In genomic region chr11:110462975-110463578, GRCm38 (mm10) we compare ENCODE assay signal across 13 mouse cellular contexts.
A peak's percentile ranks its signal among the peaks of the same experiment; 100 is the strongest.
DNase-seq lines count a peak whose midpoint lies in the region; ATAC-seq lines count a peak whose summit lies in the region.
"Had no signal": no experiment of that assay in that cellular context is flagged by ENCODE, and none has a peak within 500 bp of the region (broad histone marks: within the 10 kb centered on the region; RNA-seq: fewer than 3 reads in every experiment).

No protein-coding gene starts in this region.

- H3K27me3 ChIP-seq in midbrain, embryonic 13.5 days, result no peaks in the 10 kb centered on the region
- no peaks in the 10 kb centered on the region for H3K27me3 ChIP-seq in midbrain, embryonic 14.5 days (ENCODE audit: control insufficient read depth, insufficient read depth, low read length)
- no peaks in the 10 kb centered on the region for H3K27me3 ChIP-seq in liver, embryonic 15.5 days

- no peak for ATAC-seq in midbrain, embryonic 13.5 days
- no peak for ATAC-seq in midbrain, embryonic 14.5 days (ENCODE audit: low FRiP score, low TSS enrichment)
- 0 out of 2 replicates have a peak, but pooled peaks have one; percentile 28 for ATAC-seq in granulocyte monocyte progenitor cell, adult 5-6 weeks (replicated peaks; ENCODE audit: poor library complexity, severe bottlenecking)
- peak; percentile 95 for ATAC-seq in liver, embryonic 15.5 days (ENCODE audit: insufficient read depth)

- no peak overlapping the region for H3K27ac ChIP-seq in midbrain, embryonic 13.5 days
- no peak overlapping the region for H3K27ac ChIP-seq in midbrain, embryonic 14.5 days (replicated peaks; ENCODE audit: low read depth, low read length)
- peak overlapping the region; percentile 94 for H3K27ac ChIP-seq in liver, embryonic 15.5 days (replicated peaks)
- H3K27ac ChIP-seq: limb, embryonic 10.5 days had no signal

- no peak for DNase-seq in midbrain, embryonic 14.5 days
- no peak for DNase-seq in cerebellum, postnatal 25 days
- no peak for DNase-seq in frontal cortex, adult 2 months (ENCODE audit: extremely low spot score in 1 of 2, low spot score in 1 of 2)
- no peak for DNase-seq in ovary, postnatal 14 days (ENCODE audit: low spot score)
- DNase-seq: adrenal gland, adult 8-10 months; gastrocnemius, postnatal 10 days; heart, postnatal 10 days; right cerebral cortex, postnatal 4 days; thymus, adult 2 months had no signal

- 77% methylated on average over 8 of the region's 8 CpGs for WGBS in midbrain, embryonic 13.5 days
- WGBS in midbrain, embryonic 14.5 days, result 73% methylated on average over 8 of the region's 8 CpGs
- WGBS in liver, embryonic 15.5 days (ENCODE audit: insufficient replicate concordance), result 19% methylated on average over 8 of the region's 8 CpGs

- H3K4me3 ChIP-seq in midbrain, embryonic 13.5 days (replicated peaks), result no peak overlapping the region
- H3K4me3 ChIP-seq in midbrain, embryonic 14.5 days (replicated peaks; ENCODE audit: low read depth, low read length), result no peak overlapping the region
- peak overlapping the region; percentile 15 for H3K4me3 ChIP-seq in liver, embryonic 15.5 days (replicated peaks)
- H3K4me3 ChIP-seq: limb, embryonic 10.5 days had no signal

- H3K4me1 ChIP-seq in midbrain, embryonic 13.5 days (replicated peaks), result peaks cover 30% of the 10 kb centered on the region
- H3K4me1 ChIP-seq in midbrain, embryonic 14.5 days (ENCODE audit: control insufficient read depth, insufficient read depth, low read length), result peaks cover 18% of the 10 kb centered on the region; the same call in 1 of the 2 replicates
- peaks cover 66% of the 10 kb centered on the region for H3K4me1 ChIP-seq in liver, embryonic 15.5 days (replicated peaks)

- 0 out of 2 replicates have a peak overlapping the region, but pooled peaks have one; percentile 4 for H3K9ac ChIP-seq in midbrain, embryonic 13.5 days (replicated peaks)
- no peak overlapping the region for H3K9ac ChIP-seq in midbrain, embryonic 14.5 days (replicated peaks; ENCODE audit: low read length)
- H3K9ac ChIP-seq in liver, embryonic 15.5 days, result peak overlapping the region; percentile 43

- H3K4me2 ChIP-seq in midbrain, embryonic 13.5 days (replicated peaks), result no peak overlapping the region
- H3K4me2 ChIP-seq in midbrain, embryonic 14.5 days (ENCODE audit: low read length), result no peak overlapping the region
- H3K4me2 ChIP-seq in liver, embryonic 15.5 days, result peak overlapping the region; percentile 65

- no peaks in the 10 kb centered on the region for H3K36me3 ChIP-seq in midbrain, embryonic 13.5 days
- H3K36me3 ChIP-seq in midbrain, embryonic 14.5 days (ENCODE audit: control insufficient read depth, insufficient read depth, low read length), result no peaks in the 10 kb centered on the region
- H3K36me3 ChIP-seq in liver, embryonic 15.5 days (replicated peaks), result no peaks in the 10 kb centered on the region
- H3K36me3 ChIP-seq: limb, embryonic 10.5 days had no signal

- H3K9me3 ChIP-seq in midbrain, embryonic 13.5 days, result no peaks in the 10 kb centered on the region
- H3K9me3 ChIP-seq in midbrain, embryonic 14.5 days (ENCODE audit: control insufficient read depth, low read length), result no peaks in the 10 kb centered on the region
- H3K9me3 ChIP-seq in liver, embryonic 15.5 days (replicated peaks), result no peaks in the 10 kb centered on the region
- H3K9me3 ChIP-seq: limb, embryonic 10.5 days had no signal

Comparison
In these comparisons a context has a peak if more than half of its experiments do, and no peak if none do; other contexts are left out.
1. ATAC-seq: peak in granulocyte monocyte progenitor cell, adult 5-6 weeks (single experiment) and liver, embryonic 15.5 days (single experiment); none in midbrain, embryonic 13.5 days (single experiment) and midbrain, embryonic 14.5 days (single experiment).